Mouse (Mus musculus) adrenal gland, postnatal 4 days (tissue): ENCODE results near the gene Tdp2. TPM values are rescaled to one million over a fixed set of nuclear protein-coding genes. Genes with fewer than 3 reads are reported as not detected.
"Not testable (repeated sequence)": the region's sequence is repeated elsewhere in the genome, so short reads cannot be mapped to it uniquely, and the experiment has no call there.

Source experiments
- DNase-seq, 2 experiments: peaks; one replicate each; pipeline ENCODE4 v3.0.0; 2021 to 2022; ENCODE audit warnings: low spot score in 2 of 2, mixed read lengths in 2 of 2
- total RNA-seq, 2 experiments: library from RNA; stranded (reverse); gene quantifications; 2 replicates each; pipeline ENCODE4 v1.2.3; 2021

The Tdp2 gene
- total RNA-seq, 2 experiments from 2014 or later = 39.4 to 40.7 TPM

GRCm38 (mm10) chr13:24822663-24823343 is 8.7 kb upstream of the Tdp2 start:
- no peak for DNase-seq

GRCm38 (mm10) chr13:24824647-24825046 is 6.8 kb upstream of the Tdp2 start:
- no peak for DNase-seq

- DNase-seq = no peak
These were observed 5.9 kb upstream of the Tdp2 start for GRCm38 (mm10) chr13:24825587-24825986.

- no peak for DNase-seq
These were observed 5.4 kb upstream of the Tdp2 start for GRCm38 (mm10) chr13:24826116-24826515.

GRCm38 (mm10) chr13:24830756-24831352 is 625 bp upstream of the Tdp2 start:
- DNase-seq = no peak

- no peak for DNase-seq
These were observed 792 bp downstream of the Tdp2 start for GRCm38 (mm10) chr13:24832131-24832810.

- no peak for DNase-seq
These were observed 1.3 kb downstream of the Tdp2 start for GRCm38 (mm10) chr13:24832811-24833155.

- not testable (repeated sequence) for DNase-seq
These were observed 6.3 kb downstream of the Tdp2 start for GRCm38 (mm10) chr13:24837765-24838164.

- DNase-seq = no peak
These were observed 8.4 kb downstream of the Tdp2 start for GRCm38 (mm10) chr13:24839831-24840230.

GRCm38 (mm10) chr13:24841702-24842101 is 10.2 kb downstream of the Tdp2 start:
- DNase-seq = no peak

- peak; percentile 23 to 28 for DNase-seq
These were observed 13.8 kb downstream of the Tdp2 start, which contains the start of gene D130043K22Rik for GRCm38 (mm10) chr13:24844983-24845955. Gene D130043K22Rik (plus strand): TSS chr13:24845135.

- no peak for DNase-seq
These were observed 17.8 kb downstream of the Tdp2 start for GRCm38 (mm10) chr13:24849318-24849717.

- no peak for DNase-seq
These were observed 20.5 kb downstream of the Tdp2 start for GRCm38 (mm10) chr13:24851989-24852388.

GRCm38 (mm10) chr13:24852570-24852969 is 21.1 kb downstream of the Tdp2 start:
- no peak for DNase-seq

- no peak for DNase-seq
These were observed 27.6 kb downstream of the Tdp2 start for GRCm38 (mm10) chr13:24859115-24859514.

GRCm38 (mm10) chr13:24861084-24861483 is 29.6 kb downstream of the Tdp2 start:
- DNase-seq = no peak

- DNase-seq = no peak
These were observed 30.5 kb downstream of the Tdp2 start for GRCm38 (mm10) chr13:24862021-24862420.

GRCm38 (mm10) chr13:24862520-24862919 is 31.0 kb downstream of the Tdp2 start:
- no peak for DNase-seq

GRCm38 (mm10) chr13:24866430-24867402 is 35.2 kb downstream of the Tdp2 start:
- DNase-seq = no peak

- no peak for DNase-seq
These were observed 36.3 kb downstream of the Tdp2 start for GRCm38 (mm10) chr13:24867789-24868188.
